Mouse (Mus musculus): ENCODE measurements around the gene Hecw2. TPM values are rescaled to one million over a fixed set of nuclear protein-coding genes. Genes with fewer than 3 reads are reported as not detected.

Hecw2 gene
- polyA plus RNA-seq, 1 experiment from 2014 or later = 1.7 TPM

- ATAC-seq (ENCODE audit: insufficient number of reproducible peaks, low FRiP score, low TSS enrichment, low read depth) = no peak
- no peak overlapping the region for H3K4me2 ChIP-seq (ENCODE audit: low read depth, severe bottlenecking)
- 93% methylated on average over 4 of the region's 4 CpGs for WGBS
- no peaks in the 10 kb centered on the region for H3K36me3 ChIP-seq (ENCODE audit: control insufficient read depth, insufficient read depth, low read length)
- no peaks in the 10 kb centered on the region for H3K27me3 ChIP-seq (ENCODE audit: control insufficient read depth, insufficient read depth, low read length)
- no peak overlapping the region for H3K27ac ChIP-seq (replicated peaks; ENCODE audit: low read depth, low read length)
- H3K4me3 ChIP-seq (ENCODE audit: low read depth, low read length) = no peak overlapping the region
- H3K9me3 ChIP-seq (ENCODE audit: control insufficient read depth, low read length) = no peaks in the 10 kb centered on the region
- DNase-seq (ENCODE audit: low spot score) = no peak
- no peak overlapping the region for H3K9ac ChIP-seq (ENCODE audit: low read length)
- no peaks in the 10 kb centered on the region for H3K4me1 ChIP-seq (ENCODE audit: control insufficient read depth, insufficient read depth, low read length)
Observed at GRCm38 (mm10) chr1:53757316-53757715, 437.7 kb downstream of the Hecw2 start.

Small RNAs within 50 kb of the gene (microRNA-seq; reads per million reads assigned to microRNA genes)
- gene Mir7681 = not detected

Other genes with a start within 250 kb of the Hecw2 start
- gene Ccdc150, start 55.5 kb upstream of the Hecw2 start, polyA plus RNA-seq (2014; fragmentation: Nextera tagmentation; extraction: Ambion mirVana) = 0.67 and 1.0 TPM in 2 replicates
- gene Gtf3c3, start 243.8 kb upstream of the Hecw2 start, polyA plus RNA-seq (2014; fragmentation: Nextera tagmentation; extraction: Ambion mirVana) = 38.5 TPM in 2 replicates